Mouse (Mus musculus) small intestine, adult 2 months (tissue): ENCODE results near the gene 2900092C05Rik.

ENCODE experiments used
- CTCF ChIP-seq: fragments of 200-500 bp; IDR thresholded peaks from 2 replicates; pipeline ENCODE4 v1.5.1; 2012; ENCODE audit warnings: low read depth, mild to moderate bottlenecking, control low read depth, inconsistent platforms, low read length, moderate library complexity, mixed read lengths; ENCODE audit not compliant: insufficient replicate concordance, insufficient read length; ENCODE audit errors: extremely low read depth
- POLR2A ChIP-seq: fragments of 200-500 bp; IDR thresholded peaks from 2 replicates; pipeline ENCODE4 v1.6.1; 2012; ENCODE audit warnings: low read depth, mild to moderate bottlenecking, control low read depth, inconsistent platforms, low read length, moderate library complexity

GRCm38 (mm10) chr7:12486691-12487090 lies 25.6 kb upstream of the 2900092C05Rik start:
- TF ChIP-seq CTCF: no peak
- no peak for TF ChIP-seq POLR2A
